In the genomic region with DNA sequence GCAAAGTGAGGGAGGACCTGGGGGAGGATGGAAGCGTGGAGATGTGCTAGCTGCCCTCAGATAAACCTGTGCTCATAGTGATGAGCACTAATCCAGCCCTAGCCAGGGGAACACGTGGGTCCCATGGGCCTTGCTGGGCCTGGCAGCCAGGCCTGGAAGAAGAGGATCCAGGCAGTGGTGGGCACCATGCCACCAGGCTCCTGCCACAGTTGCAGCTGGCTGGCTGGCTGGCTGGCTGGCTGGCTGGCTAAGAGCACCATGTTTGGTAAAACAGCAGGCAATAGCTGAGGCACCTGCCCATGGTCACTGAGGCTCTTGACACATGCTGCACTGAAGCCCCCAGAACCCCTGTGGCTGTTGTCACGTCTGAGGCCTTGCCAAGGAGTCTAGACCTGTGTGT, we compare ENCODE assay signal across 8 mouse cellular contexts. TPM values are rescaled to one million over a fixed set of nuclear protein-coding genes. Genes with fewer than 3 reads are reported as not detected.
DNase-seq lines count a peak whose midpoint lies in the region; ATAC-seq lines count a peak whose summit lies in the region.
"Had no signal": no experiment of that assay in that cellular context is flagged by ENCODE, and none has a peak within 500 bp of the region (broad histone marks: within the 10 kb centered on the region; RNA-seq: fewer than 3 reads in every experiment).

No protein-coding gene starts in this region.

- DNase-seq in midbrain, embryonic 10.5 days (ENCODE audit: low spot score) = no peak
- no peak for DNase-seq in midbrain, embryonic 11.5 days (ENCODE audit: low spot score, missing footprints)
- peak; percentile 57 to 86 for DNase-seq in cerebellum, postnatal 4 days (ENCODE audit: low spot score in 2 of 2)
- no peak for DNase-seq in heart, embryonic 10.5 days (ENCODE audit: low spot score)
- peak; percentile 80 for DNase-seq in layer of hippocampus, adult 9-11 months
- peak; percentile 80 for DNase-seq in right cerebral cortex, adult 18-20 months
- no peak for DNase-seq in thymus, postnatal 25 days

- H3K27ac ChIP-seq in midbrain, embryonic 10.5 days (replicated peaks) = peak overlapping the region; percentile 72
- H3K27ac ChIP-seq in midbrain, embryonic 11.5 days (ENCODE audit: low read depth, low read length) = no peak overlapping the region
- H3K27ac ChIP-seq in heart, embryonic 10.5 days = peak overlapping the region; percentile 76

- peaks cover 68% of the 10 kb centered on the region for H3K4me1 ChIP-seq in midbrain, embryonic 10.5 days
- H3K4me1 ChIP-seq in midbrain, embryonic 11.5 days (ENCODE audit: control insufficient read depth, insufficient read depth, low read length) = peaks cover 13% of the 10 kb centered on the region
- peaks cover 61% of the 10 kb centered on the region for H3K4me1 ChIP-seq in heart, embryonic 10.5 days

- H3K36me3 ChIP-seq in midbrain, embryonic 10.5 days = no peaks in the 10 kb centered on the region
- H3K36me3 ChIP-seq in midbrain, embryonic 11.5 days (ENCODE audit: control insufficient read depth, insufficient read depth, low read length) = no peaks in the 10 kb centered on the region
- H3K36me3 ChIP-seq in heart, embryonic 10.5 days = no peaks in the 10 kb centered on the region

- no peak overlapping the region for H3K9ac ChIP-seq in midbrain, embryonic 11.5 days (ENCODE audit: low read length)

- no peaks in the 10 kb centered on the region for H3K27me3 ChIP-seq in midbrain, embryonic 10.5 days (ENCODE audit: low read depth, poor library complexity, severe bottlenecking)
- no peaks in the 10 kb centered on the region for H3K27me3 ChIP-seq in midbrain, embryonic 11.5 days (ENCODE audit: control insufficient read depth, insufficient read depth, low read length)
- no peaks in the 10 kb centered on the region for H3K27me3 ChIP-seq in heart, embryonic 10.5 days (ENCODE audit: insufficient read depth, poor library complexity, severe bottlenecking)

- no peak overlapping the region for H3K4me2 ChIP-seq in midbrain, embryonic 11.5 days

- no peaks in the 10 kb centered on the region for H3K9me3 ChIP-seq in midbrain, embryonic 10.5 days (replicated peaks)
- no peaks in the 10 kb centered on the region for H3K9me3 ChIP-seq in midbrain, embryonic 11.5 days (ENCODE audit: control insufficient read depth, low read length)
- H3K9me3 ChIP-seq in heart, embryonic 10.5 days = no peaks in the 10 kb centered on the region

- H3K4me3 ChIP-seq in midbrain, embryonic 10.5 days = no peak overlapping the region
- no peak overlapping the region for H3K4me3 ChIP-seq in midbrain, embryonic 11.5 days (ENCODE audit: low read depth, low read length)
- H3K4me3 ChIP-seq in heart, embryonic 10.5 days = no peak overlapping the region

- ATAC-seq in midbrain, embryonic 11.5 days (ENCODE audit: low FRiP score) = no peak

- WGBS in midbrain, embryonic 10.5 days = 73% methylated on average over 3 of the region's 3 CpGs
- 62% methylated on average over 3 of the region's 3 CpGs for WGBS in midbrain, embryonic 11.5 days
- WGBS in heart, embryonic 10.5 days = 59% methylated on average over 3 of the region's 3 CpGs

RNA-seq across cellular contexts. Expression of gene Stpg4, which starts 59.9 kb away (rescaled TPM):
- not detected in 2 replicates for polyA plus RNA-seq in midbrain, embryonic 10.5 days (2016; fragmentation: Nextera tagmentation; extraction: Ambion mirVana)
- not detected in 2 replicates for polyA plus RNA-seq in midbrain, embryonic 11.5 days (2014; fragmentation: Nextera tagmentation; extraction: Ambion mirVana)
- 0.52 TPM in 1 of 2 replicates, not detected in the other for polyA plus RNA-seq in heart, embryonic 10.5 days (2016; fragmentation: Nextera tagmentation; extraction: Ambion mirVana)
- polyA plus RNA-seq: heart, embryonic 16.5 days had no signal

Comparison
In these comparisons a context has a peak if more than half of its experiments do, and no peak if none do; other contexts are left out.
1. DNase-seq: peak in cerebellum, postnatal 4 days (2 of 2), layer of hippocampus, adult 9-11 months (single experiment) and right cerebral cortex, adult 18-20 months (single experiment); none in midbrain, embryonic 10.5 days (single experiment), midbrain, embryonic 11.5 days (single experiment), heart, embryonic 10.5 days (single experiment) and thymus, postnatal 25 days (single experiment).